Mouse (Mus musculus): ENCODE measurements at regions not wholly inside any gene's neighbourhood (a gene's known extent, or its start where the extent isn't known, plus 50 kb on each side); places are given as distances from the start of the nearest gene placed in this dataset.

- H3K27ac ChIP-seq (ENCODE audit: insufficient read depth, low read depth), result no peak overlapping the region
- TF ChIP-seq USF2 (conservative IDR thresholded peaks at IDR 0.05; ENCODE audit: low read depth, low read length) (no peak), CHD2 (IDR thresholded peaks at IDR 0.05; ENCODE audit: low read length) (no peak), ZNF384 (IDR thresholded peaks at IDR 0.05; ENCODE audit: low read depth, low read length) (no peak), MAZ (IDR thresholded peaks at IDR 0.05; ENCODE audit: low read depth, low read length) (no peak), JUN (IDR thresholded peaks at IDR 0.05; ENCODE audit: insufficient read depth, low read depth, low read length) (no peak), IRF4 (IDR thresholded peaks at IDR 0.05; ENCODE audit: low read depth, low read length) (no peak), ELF1 (IDR thresholded peaks at IDR 0.05; ENCODE audit: low read depth, low read length) (no peak), CHD1 (IDR thresholded peaks at IDR 0.05; ENCODE audit: low read depth, low read length) (no peak), USF1 (IDR thresholded peaks at IDR 0.05; ENCODE audit: low read depth, low read length) (no peak), CTCF (conservative IDR thresholded peaks at IDR 0.05 in 1 of 2, IDR thresholded peaks at IDR 0.05 in 1 of 2; ENCODE audit: low read depth in 2 of 2, low read length in 2 of 2) (no peak), MEF2A (IDR thresholded peaks at IDR 0.05; ENCODE audit: borderline replicate concordance, low read depth, low read length) (no peak), SIN3A (IDR thresholded peaks at IDR 0.05; ENCODE audit: low read length) (no peak), JUND (conservative IDR thresholded peaks at IDR 0.05; ENCODE audit: low read depth, low read length) (no peak), MXI1 (IDR thresholded peaks at IDR 0.05; ENCODE audit: low read depth, low read length) (no peak)
- no peaks in the 10 kb centered on the region for H3K4me1 ChIP-seq (ENCODE audit: control insufficient read depth in 1 of 2, insufficient read depth in 2 of 2)
- in situ Hi-C loops (cut with MboI; ENCODE audit: low pct_ligation_motif_present, low pct_unique_long_range_greater_than_20kb, low sequenced_read_pairs), result no loop called here
- H3K79me2 ChIP-seq (replicated peaks; ENCODE audit: control insufficient read depth, extremely low read depth, insufficient read depth, poor library complexity, severe bottlenecking), result no peaks in the 10 kb centered on the region
- H3K4me2 ChIP-seq (ENCODE audit: insufficient read depth, low read depth, poor library complexity, severe bottlenecking), result no peak overlapping the region
- H3K9me3 ChIP-seq (replicated peaks; ENCODE audit: low read length), result no peaks in the 10 kb centered on the region
- dilution Hi-C loops (cut with MboI; ENCODE audit: extremely low pct_ligation_motif_present, extremely low pct_unique_long_range_greater_than_20kb, low sequenced_read_pairs), result no loop called here
- H3K36me3 ChIP-seq (replicated peaks in 1 of 2; ENCODE audit: control insufficient read depth in 1 of 2, insufficient read depth in 1 of 2, low read length in 1 of 2), result no peaks in the 10 kb centered on the region
- peaks cover 39% of the 10 kb centered on the region for H3K27me3 ChIP-seq (replicated peaks)
- no peak for DNase-seq (ENCODE audit: extremely low read depth)
- no peak overlapping the region for H3K9ac ChIP-seq (ENCODE audit: insufficient read depth, low read depth)
- no peak overlapping the region for H3K4me3 ChIP-seq (replicated peaks in 1 of 3; ENCODE audit: low read depth in 2 of 3, low read length in 2 of 3, poor library complexity in 1 of 3)
Observed at GRCm38 (mm10) chr1:91624028-91624427, 83.7 kb downstream of the Asb1 start.

GRCm38 (mm10) chr1:91624531-91625300 is 84.4 kb downstream of the Asb1 start:
- H3K4me2 ChIP-seq (ENCODE audit: insufficient read depth, low read depth, poor library complexity, severe bottlenecking), result no peak overlapping the region
- no peak overlapping the region for H3K9ac ChIP-seq (ENCODE audit: insufficient read depth, low read depth)
- H3K27ac ChIP-seq (ENCODE audit: insufficient read depth, low read depth), result no peak overlapping the region
- DNase-seq (ENCODE audit: extremely low read depth), result no peak
- no peak for TF ChIP-seq TCF12 (IDR thresholded peaks at IDR 0.05; ENCODE audit: low read depth, low read length)
- no peak for TF ChIP-seq NRF1 (IDR thresholded peaks at IDR 0.05; ENCODE audit: low read depth, low read length)
- TF ChIP-seq TBP (conservative IDR thresholded peaks at IDR 0.05; ENCODE audit: low read depth, low read length), result no peak
- TF ChIP-seq JUND (conservative IDR thresholded peaks at IDR 0.05; ENCODE audit: low read depth, low read length), result no peak
- TF ChIP-seq NELFE (IDR thresholded peaks at IDR 0.05; ENCODE audit: low read depth, low read length), result no peak
- no peak for TF ChIP-seq JUN (IDR thresholded peaks at IDR 0.05; ENCODE audit: insufficient read depth, low read depth, low read length)
- no peak for TF ChIP-seq SMC3 (IDR thresholded peaks at IDR 0.05; ENCODE audit: low read depth, low read length)
- no peak for TF ChIP-seq MYC (IDR thresholded peaks at IDR 0.05; ENCODE audit: low read depth, low read length)
- no peak for TF ChIP-seq ZMIZ1 (IDR thresholded peaks at IDR 0.05; ENCODE audit: low read depth, low read length)
- no peak for TF ChIP-seq ZKSCAN1 (IDR thresholded peaks at IDR 0.05; ENCODE audit: borderline replicate concordance, low read depth, low read length)
- TF ChIP-seq E2F4 (IDR thresholded peaks at IDR 0.05; ENCODE audit: insufficient replicate concordance, low read depth, low read length), result no peak
- dilution Hi-C loops (cut with MboI; ENCODE audit: extremely low pct_ligation_motif_present, extremely low pct_unique_long_range_greater_than_20kb, low sequenced_read_pairs) (no loop called here), in situ Hi-C loops (cut with MboI; ENCODE audit: low pct_ligation_motif_present, low pct_unique_long_range_greater_than_20kb, low sequenced_read_pairs) (no loop called here)
- no peak overlapping the region for H3K4me3 ChIP-seq (replicated peaks in 1 of 3; ENCODE audit: low read depth in 2 of 3, low read length in 2 of 3, poor library complexity in 1 of 3)
- H3K4me1 ChIP-seq (ENCODE audit: control insufficient read depth in 1 of 2, insufficient read depth in 2 of 2), result no peaks in the 10 kb centered on the region
- no peaks in the 10 kb centered on the region for H3K79me2 ChIP-seq (replicated peaks; ENCODE audit: control insufficient read depth, extremely low read depth, insufficient read depth, poor library complexity, severe bottlenecking)
- peaks cover 36% of the 10 kb centered on the region for H3K27me3 ChIP-seq (replicated peaks)
- no peaks in the 10 kb centered on the region for H3K9me3 ChIP-seq (replicated peaks; ENCODE audit: low read length)
- H3K36me3 ChIP-seq (replicated peaks in 1 of 2; ENCODE audit: control insufficient read depth in 1 of 2, insufficient read depth in 1 of 2, low read length in 1 of 2), result no peaks in the 10 kb centered on the region

Measured in CH12.LX (cell line).